Mouse (Mus musculus) kidney, postnatal 25 days (tissue): ENCODE measurements at regions not wholly inside any gene's neighbourhood (a gene's known extent, or its start where the extent isn't known, plus 50 kb on each side); places are given as distances from the start of the nearest gene placed in this dataset.

Source experiments
- DNase-seq, 2 experiments: peaks; one replicate each; pipeline ENCODE4 v3.0.0; 2021; ENCODE audit warnings: mixed read lengths in 2 of 2

DNA sequence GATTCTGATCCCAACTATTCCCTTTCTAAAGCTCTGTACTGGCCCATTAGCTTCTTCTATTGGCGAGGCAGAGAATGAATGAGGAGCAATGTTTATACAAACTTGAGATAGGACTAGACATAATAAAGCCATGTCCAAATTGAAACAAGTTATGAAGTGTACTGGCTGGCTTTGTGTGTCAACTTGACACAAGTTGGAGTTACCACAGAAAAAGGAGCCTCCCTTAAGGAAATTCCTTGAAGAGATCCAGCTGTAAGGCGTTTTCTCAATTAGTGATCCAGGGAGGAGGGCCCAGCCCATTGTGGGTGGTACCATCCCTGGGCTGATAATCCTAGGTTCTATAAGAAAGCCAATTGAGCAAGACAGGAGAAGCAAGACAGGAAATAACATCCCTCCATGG, 135.9 kb upstream of the Cr2 start:
- no peak for DNase-seq

DNA sequence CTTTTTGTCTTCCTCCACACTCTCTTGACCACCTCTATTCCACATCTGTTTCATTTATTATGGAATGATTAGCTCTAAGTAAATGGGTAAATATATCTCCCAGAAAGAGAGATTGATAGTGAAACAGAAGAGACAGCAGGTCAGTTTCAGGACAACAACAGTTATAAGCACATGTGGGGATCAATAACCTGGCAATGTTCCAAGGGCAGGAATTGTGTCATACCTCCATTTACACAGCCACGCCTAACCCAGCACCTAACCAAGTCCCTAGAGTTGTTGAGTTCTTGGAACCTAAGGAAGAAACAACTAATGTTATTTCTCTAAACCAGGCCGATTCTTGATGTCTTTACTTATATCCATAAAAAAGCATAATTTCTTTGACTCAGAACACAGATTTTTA, 108.6 kb upstream of the Cr2 start:
- DNase-seq, result no peak

DNA sequence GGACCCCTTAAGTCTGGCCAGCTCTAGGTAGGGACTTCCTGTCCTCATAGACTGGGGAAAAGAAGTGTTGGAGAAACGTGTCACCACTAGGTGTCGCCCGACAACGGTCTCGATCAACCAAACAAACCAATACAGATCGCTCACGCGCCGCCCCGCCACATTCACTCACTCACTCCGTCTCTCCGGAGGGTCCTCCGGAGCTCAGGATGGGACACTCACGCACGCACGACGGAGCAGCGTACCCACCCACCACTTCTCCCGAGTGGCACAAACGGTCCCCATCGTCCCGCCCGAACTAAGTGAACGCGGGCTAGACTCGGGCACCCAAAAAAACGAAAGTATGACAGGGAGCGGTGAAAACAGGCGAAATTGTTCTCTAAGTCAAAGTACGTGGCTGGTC, 65.0 kb upstream of the Cr2 start:
- DNase-seq, result peak; percentile 98 to 99

DNA sequence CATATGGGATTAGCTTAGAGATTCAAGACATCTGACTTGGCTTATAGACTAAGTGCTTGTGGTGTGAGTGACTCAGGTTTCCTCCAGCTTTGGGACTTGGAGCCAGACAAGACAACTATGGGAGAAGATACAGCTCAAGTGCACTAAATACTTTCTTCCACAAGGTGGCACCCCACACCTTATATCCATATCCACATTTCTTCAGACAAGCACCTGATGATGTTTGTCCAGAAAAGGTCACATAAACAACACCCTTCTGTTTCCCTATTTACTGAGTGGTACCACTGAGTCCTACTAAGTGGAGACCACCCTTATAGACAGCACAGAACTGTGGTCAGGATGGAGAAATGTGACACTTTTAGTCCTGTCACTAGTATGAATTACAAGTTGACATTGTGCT, 56.1 kb upstream of the Cr2 start:
- DNase-seq, result peak; percentile 32 to 74

DNA sequence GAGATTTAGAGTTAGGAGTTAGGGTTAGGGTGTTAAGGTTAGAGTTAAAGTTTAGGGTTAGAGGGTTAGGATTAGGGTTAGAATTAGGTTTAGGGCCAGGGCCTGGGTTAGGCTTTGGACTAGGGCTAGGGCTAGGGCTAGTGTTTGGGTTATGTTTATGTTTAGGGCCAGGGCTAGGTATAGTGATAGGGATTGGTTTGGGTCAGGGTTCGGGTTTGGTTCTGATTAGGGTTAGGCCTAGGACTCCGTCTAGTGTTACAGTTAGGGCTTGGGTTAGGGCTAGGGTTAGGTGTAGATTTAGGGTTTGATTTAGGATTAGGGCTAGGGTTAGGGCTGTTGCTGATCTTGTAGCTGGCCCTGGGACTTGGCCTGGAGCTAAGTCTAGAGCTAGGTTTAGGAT, 50.5 kb upstream of the Cr2 start:
- no peak for DNase-seq
